Mouse (Mus musculus): ENCODE measurements at regions not wholly inside any gene's neighbourhood (a gene's known extent, or its start where the extent isn't known, plus 50 kb on each side); places are given as distances from the start of the nearest gene placed in this dataset.

DNA sequence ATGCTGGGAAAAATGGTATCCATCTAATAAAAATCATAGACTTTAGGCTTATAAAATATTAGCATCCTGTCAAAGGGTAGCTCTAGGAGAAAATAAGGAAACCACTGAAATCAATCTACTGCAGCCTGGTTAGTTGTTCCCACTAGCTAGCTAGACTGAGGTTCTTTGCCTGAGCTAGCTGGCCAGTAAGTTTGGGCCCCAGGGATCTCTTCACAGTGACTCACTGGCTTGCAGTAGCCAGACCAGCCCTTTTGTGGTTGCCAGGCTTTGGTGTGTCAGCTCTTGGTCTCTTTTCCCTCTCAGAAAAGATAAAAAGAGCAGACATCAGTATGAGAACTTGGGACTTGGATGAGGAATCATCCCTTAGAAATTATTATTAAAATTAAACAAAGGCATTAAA, 325.3 kb upstream of the Rasgrp1 start:
- Histone ChIP-seq H3K9ac (replicated peaks; ENCODE audit: low read length) (no peak overlapping the region), H3K9me3 (ENCODE audit: control insufficient read depth, low read length) (no peaks in the 10 kb centered on the region), H3K4me2 (ENCODE audit: low read length) (no peak overlapping the region), H3K36me3 (ENCODE audit: control insufficient read depth, insufficient read depth, low read length) (no peaks in the 10 kb centered on the region), H3K27me3 (ENCODE audit: control insufficient read depth, insufficient read depth, low read length) (no peaks in the 10 kb centered on the region), H3K4me3 (replicated peaks; ENCODE audit: low read depth, low read length) (no peak overlapping the region), H3K4me1 (ENCODE audit: control insufficient read depth, insufficient read depth, low read length) (no peaks in the 10 kb centered on the region), H3K27ac (replicated peaks; ENCODE audit: low read depth, low read length) (no peak overlapping the region)
- no peak for ATAC-seq (ENCODE audit: low FRiP score, low TSS enrichment)
- no peak for DNase-seq

- ATAC-seq (ENCODE audit: low FRiP score, low TSS enrichment) (no peak), DNase-seq (no peak)
- WGBS, result 83% methylated on average over 1 of the region's 1 CpGs
- Histone ChIP-seq H3K27ac (replicated peaks; ENCODE audit: low read depth, low read length) (no peak overlapping the region), H3K4me2 (ENCODE audit: low read length) (no peak overlapping the region), H3K4me1 (ENCODE audit: control insufficient read depth, insufficient read depth, low read length) (no peaks in the 10 kb centered on the region), H3K27me3 (ENCODE audit: control insufficient read depth, insufficient read depth, low read length) (no peaks in the 10 kb centered on the region), H3K36me3 (ENCODE audit: control insufficient read depth, insufficient read depth, low read length) (no peaks in the 10 kb centered on the region), H3K4me3 (replicated peaks; ENCODE audit: low read depth, low read length) (no peak overlapping the region), H3K9me3 (ENCODE audit: control insufficient read depth, low read length) (no peaks in the 10 kb centered on the region), H3K9ac (replicated peaks; ENCODE audit: low read length) (no peak overlapping the region)
These were observed 332.1 kb upstream of the Rasgrp1 start for GRCm38 (mm10) chr2:117674877-117675276.

- Histone ChIP-seq H3K9me3 (ENCODE audit: control insufficient read depth, low read length) (no peaks in the 10 kb centered on the region), H3K4me2 (ENCODE audit: low read length) (no peak overlapping the region), H3K27ac (replicated peaks; ENCODE audit: low read depth, low read length) (no peak overlapping the region), H3K4me3 (replicated peaks; ENCODE audit: low read depth, low read length) (no peak overlapping the region), H3K4me1 (ENCODE audit: control insufficient read depth, insufficient read depth, low read length) (no peaks in the 10 kb centered on the region), H3K36me3 (ENCODE audit: control insufficient read depth, insufficient read depth, low read length) (no peaks in the 10 kb centered on the region), H3K27me3 (ENCODE audit: control insufficient read depth, insufficient read depth, low read length) (no peaks in the 10 kb centered on the region), H3K9ac (replicated peaks; ENCODE audit: low read length) (no peak overlapping the region)
- ATAC-seq (ENCODE audit: low FRiP score, low TSS enrichment) (no peak), DNase-seq (no peak)
- WGBS, result 80% methylated on average over 4 of the region's 4 CpGs
These were observed 335.8 kb upstream of the Rasgrp1 start for GRCm38 (mm10) chr2:117678650-117679049.

DNA sequence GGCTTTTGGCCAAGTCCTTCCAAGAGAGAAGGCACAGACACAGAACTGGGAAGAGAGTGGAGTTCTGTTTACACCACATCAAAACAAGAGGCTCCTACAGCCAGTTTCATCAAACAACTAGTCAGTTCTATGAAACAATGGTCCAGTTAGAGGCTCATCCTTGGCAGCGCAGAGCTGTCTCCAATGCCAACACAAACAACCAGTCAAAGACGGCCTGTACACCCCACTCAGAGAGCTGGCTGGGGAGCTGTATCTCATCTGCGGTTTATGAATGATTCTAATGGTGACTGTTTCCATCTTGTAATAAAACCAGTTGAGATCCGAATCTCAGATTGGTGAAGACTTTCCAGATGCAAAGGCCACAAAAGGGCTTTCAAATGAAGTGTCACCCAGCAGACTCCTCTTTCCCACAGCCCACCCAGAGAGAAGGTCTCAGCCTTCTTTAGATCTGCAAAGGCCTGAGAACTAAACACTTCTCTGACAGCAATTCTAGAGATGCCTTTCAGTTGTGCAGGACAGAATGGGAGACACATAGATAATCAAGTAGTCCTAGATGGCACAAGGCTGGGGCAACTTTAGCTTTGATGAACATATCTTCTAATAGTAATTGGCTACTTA, 343.1 kb upstream of the Rasgrp1 start:
- H3K9me3 ChIP-seq (ENCODE audit: control insufficient read depth, low read length), result no peaks in the 10 kb centered on the region
- H3K4me3 ChIP-seq (replicated peaks; ENCODE audit: low read depth, low read length), result no peak overlapping the region
- H3K4me2 ChIP-seq (ENCODE audit: low read length), result no peak overlapping the region
- no peaks in the 10 kb centered on the region for H3K4me1 ChIP-seq (ENCODE audit: control insufficient read depth, insufficient read depth, low read length)
- H3K27ac ChIP-seq (replicated peaks; ENCODE audit: low read depth, low read length), result no peak overlapping the region
- WGBS, result 80% methylated on average over 4 of the region's 4 CpGs
- ATAC-seq (ENCODE audit: low FRiP score, low TSS enrichment), result no peak
- no peaks in the 10 kb centered on the region for H3K36me3 ChIP-seq (ENCODE audit: control insufficient read depth, insufficient read depth, low read length)
- H3K27me3 ChIP-seq (ENCODE audit: control insufficient read depth, insufficient read depth, low read length), result no peaks in the 10 kb centered on the region
- peak; percentile 15 for DNase-seq
- no peak overlapping the region for H3K9ac ChIP-seq (replicated peaks; ENCODE audit: low read length)

DNA sequence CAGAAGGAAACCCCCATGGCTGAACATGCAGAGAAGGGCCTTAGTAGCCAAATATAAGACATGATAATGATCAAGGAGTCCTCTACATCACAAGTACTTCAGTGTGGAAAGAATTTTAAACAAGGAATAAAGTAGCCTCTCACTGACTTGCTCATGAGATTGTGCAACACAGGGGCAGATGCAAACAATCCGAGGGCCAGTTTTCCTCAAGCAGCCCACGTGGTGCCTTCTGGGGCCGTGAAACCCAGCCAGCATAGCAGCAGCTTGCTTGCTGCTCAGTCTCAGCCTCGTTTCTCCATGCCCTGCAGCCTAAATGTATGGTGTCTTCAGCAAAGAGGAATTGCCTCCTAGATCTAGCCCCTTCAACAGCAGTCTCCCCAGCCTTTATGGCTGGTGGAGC, 350.7 kb upstream of the Rasgrp1 start:
- Histone ChIP-seq H3K36me3 (ENCODE audit: control insufficient read depth, insufficient read depth, low read length) (no peaks in the 10 kb centered on the region), H3K4me2 (ENCODE audit: low read length) (no peak overlapping the region), H3K9ac (replicated peaks; ENCODE audit: low read length) (no peak overlapping the region), H3K27ac (replicated peaks; ENCODE audit: low read depth, low read length) (no peak overlapping the region), H3K4me1 (ENCODE audit: control insufficient read depth, insufficient read depth, low read length) (no peaks in the 10 kb centered on the region), H3K9me3 (ENCODE audit: control insufficient read depth, low read length) (no peaks in the 10 kb centered on the region), H3K4me3 (replicated peaks; ENCODE audit: low read depth, low read length) (no peak overlapping the region), H3K27me3 (ENCODE audit: control insufficient read depth, insufficient read depth, low read length) (no peaks in the 10 kb centered on the region)
- 73% methylated on average over 4 of the region's 4 CpGs for WGBS
- ATAC-seq (ENCODE audit: low FRiP score, low TSS enrichment) (no peak), DNase-seq (no peak)

GRCm38 (mm10) chr2:117710173-117710813, 367.5 kb upstream of the Rasgrp1 start:
- Histone ChIP-seq H3K9ac (replicated peaks; ENCODE audit: low read length) (no peak overlapping the region), H3K4me2 (ENCODE audit: low read length) (no peak overlapping the region), H3K4me3 (replicated peaks; ENCODE audit: low read depth, low read length) (no peak overlapping the region), H3K9me3 (ENCODE audit: control insufficient read depth, low read length) (no peaks in the 10 kb centered on the region), H3K36me3 (ENCODE audit: control insufficient read depth, insufficient read depth, low read length) (no peaks in the 10 kb centered on the region), H3K27me3 (ENCODE audit: control insufficient read depth, insufficient read depth, low read length) (no peaks in the 10 kb centered on the region), H3K27ac (replicated peaks; ENCODE audit: low read depth, low read length) (no peak overlapping the region), H3K4me1 (ENCODE audit: control insufficient read depth, insufficient read depth, low read length) (no peaks in the 10 kb centered on the region)
- DNase-seq (no peak), ATAC-seq (ENCODE audit: low FRiP score, low TSS enrichment) (no peak)
- WGBS, result 91% methylated on average over 7 of the region's 7 CpGs

GRCm38 (mm10) chr2:117724066-117724465, 381.3 kb upstream of the Rasgrp1 start:
- H3K27me3 ChIP-seq (ENCODE audit: control insufficient read depth, insufficient read depth, low read length), result no peaks in the 10 kb centered on the region
- H3K27ac ChIP-seq (replicated peaks; ENCODE audit: low read depth, low read length), result no peak overlapping the region
- 94% methylated on average over 4 of the region's 4 CpGs for WGBS
- no peak overlapping the region for H3K9ac ChIP-seq (replicated peaks; ENCODE audit: low read length)
- no peaks in the 10 kb centered on the region for H3K36me3 ChIP-seq (ENCODE audit: control insufficient read depth, insufficient read depth, low read length)
- no peaks in the 10 kb centered on the region for H3K4me1 ChIP-seq (ENCODE audit: control insufficient read depth, insufficient read depth, low read length)
- no peak overlapping the region for H3K4me3 ChIP-seq (replicated peaks; ENCODE audit: low read depth, low read length)
- DNase-seq (no peak), ATAC-seq (ENCODE audit: low FRiP score, low TSS enrichment) (no peak)
- H3K4me2 ChIP-seq (ENCODE audit: low read length), result no peak overlapping the region
- H3K9me3 ChIP-seq (ENCODE audit: control insufficient read depth, low read length), result no peaks in the 10 kb centered on the region

- Histone ChIP-seq H3K4me1 (ENCODE audit: control insufficient read depth, insufficient read depth, low read length) (no peaks in the 10 kb centered on the region), H3K4me2 (ENCODE audit: low read length) (no peak overlapping the region), H3K9ac (replicated peaks; ENCODE audit: low read length) (no peak overlapping the region), H3K27ac (replicated peaks; ENCODE audit: low read depth, low read length) (no peak overlapping the region), H3K27me3 (ENCODE audit: control insufficient read depth, insufficient read depth, low read length) (no peaks in the 10 kb centered on the region), H3K9me3 (ENCODE audit: control insufficient read depth, low read length) (no peaks in the 10 kb centered on the region), H3K36me3 (ENCODE audit: control insufficient read depth, insufficient read depth, low read length) (no peaks in the 10 kb centered on the region), H3K4me3 (replicated peaks; ENCODE audit: low read depth, low read length) (no peak overlapping the region)
- 78% methylated on average over 2 of the region's 2 CpGs for WGBS
- ATAC-seq (ENCODE audit: low FRiP score, low TSS enrichment), result no peak
- no peak for DNase-seq
These were observed 380.4 kb upstream of the Thbs1 start for GRCm38 (mm10) chr2:117731253-117731652.

DNA sequence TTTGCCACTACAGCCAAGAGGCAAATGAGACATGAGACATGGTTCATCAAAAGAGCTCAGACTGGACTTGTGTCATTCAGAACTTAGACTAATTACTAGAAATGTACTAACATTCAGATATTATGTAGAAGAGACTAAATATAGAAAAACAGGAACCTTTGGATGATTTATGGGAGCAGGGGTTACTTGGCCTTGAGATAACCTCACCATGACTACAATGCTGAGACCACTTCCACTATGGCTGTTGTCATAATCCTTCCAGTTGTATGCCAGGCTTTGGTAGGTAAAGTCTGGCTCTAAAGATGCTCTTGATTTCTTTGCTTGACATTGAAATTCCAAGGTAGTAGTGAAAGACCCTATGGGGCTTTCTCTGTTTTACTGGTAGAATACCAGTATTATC, 369.3 kb upstream of the Thbs1 start:
- H3K4me3 ChIP-seq (replicated peaks; ENCODE audit: low read depth, low read length), result no peak overlapping the region
- no peaks in the 10 kb centered on the region for H3K36me3 ChIP-seq (ENCODE audit: control insufficient read depth, insufficient read depth, low read length)
- no peak overlapping the region for H3K27ac ChIP-seq (replicated peaks; ENCODE audit: low read depth, low read length)
- no peaks in the 10 kb centered on the region for H3K27me3 ChIP-seq (ENCODE audit: control insufficient read depth, insufficient read depth, low read length)
- no peaks in the 10 kb centered on the region for H3K9me3 ChIP-seq (ENCODE audit: control insufficient read depth, low read length)
- no peaks in the 10 kb centered on the region for H3K4me1 ChIP-seq (ENCODE audit: control insufficient read depth, insufficient read depth, low read length)
- DNase-seq (no peak), ATAC-seq (ENCODE audit: low FRiP score, low TSS enrichment) (no peak)
- no peak overlapping the region for H3K4me2 ChIP-seq (ENCODE audit: low read length)
- H3K9ac ChIP-seq (replicated peaks; ENCODE audit: low read length), result no peak overlapping the region

All from midbrain, embryonic 14.5 days (tissue).